Mouse (Mus musculus) central nervous system, embryonic 11.5 days (tissue): Measurements from ENCODE around the gene Ppif. TPM values are rescaled to one million over a fixed set of nuclear protein-coding genes. Genes with fewer than 3 reads are reported as not detected.

Experiments used
- polyA plus RNA-seq: library from polyadenylated mRNA; depleted of rRNA; stranded (reverse); fragments of >200 nt; gene quantifications from 2 replicates; pipeline ENCODE4 v1.2.3, GENCODE M21; 2012; rRNA removed

The Ppif gene
- 43.6 and 59.6 TPM in 2 replicates for polyA plus RNA-seq

GRCm38 (mm10) chr14:25693888-25694568 is at the start of gene Ppif:
Gene Ppif, plus strand, starts transcription at chr14:25694154.

Other genes starting within 250 kb of the Ppif start
- gene Zmiz1, start 235.0 kb upstream of the Ppif start, polyA plus RNA-seq: 45.4 and 63.7 TPM in 2 replicates
- gene Zcchc24, start 74.9 kb downstream of the Ppif start, polyA plus RNA-seq: 14.6 and 29.2 TPM in 2 replicates
- 2.9 and 4.5 TPM in 2 replicates for gene Anxa11, start 148.0 kb downstream of the Ppif start, polyA plus RNA-seq
- gene Plac9a, start 208.9 kb downstream of the Ppif start, polyA plus RNA-seq: not detected in 2 replicates
- gene Tmem254a, start 233.5 kb downstream of the Ppif start, polyA plus RNA-seq: 0.94 and 2.0 TPM in 2 replicates
- not detected in 2 replicates for gene Cphx1, start 244.2 kb downstream of the Ppif start, polyA plus RNA-seq